Mouse (Mus musculus): ENCODE measurements around the gene Vps50.

GRCm38 (mm10) chr6:3500286-3500685 lies 2.1 kb downstream of the Vps50 start:
- TF ChIP-seq NANOG (IDR thresholded peaks at IDR 0.05; ENCODE audit: borderline replicate concordance, low read length) = no peak
- no peak for TF ChIP-seq CTCF (conservative IDR thresholded peaks at IDR 0.05; ENCODE audit: low read length)
